In the genomic region with DNA sequence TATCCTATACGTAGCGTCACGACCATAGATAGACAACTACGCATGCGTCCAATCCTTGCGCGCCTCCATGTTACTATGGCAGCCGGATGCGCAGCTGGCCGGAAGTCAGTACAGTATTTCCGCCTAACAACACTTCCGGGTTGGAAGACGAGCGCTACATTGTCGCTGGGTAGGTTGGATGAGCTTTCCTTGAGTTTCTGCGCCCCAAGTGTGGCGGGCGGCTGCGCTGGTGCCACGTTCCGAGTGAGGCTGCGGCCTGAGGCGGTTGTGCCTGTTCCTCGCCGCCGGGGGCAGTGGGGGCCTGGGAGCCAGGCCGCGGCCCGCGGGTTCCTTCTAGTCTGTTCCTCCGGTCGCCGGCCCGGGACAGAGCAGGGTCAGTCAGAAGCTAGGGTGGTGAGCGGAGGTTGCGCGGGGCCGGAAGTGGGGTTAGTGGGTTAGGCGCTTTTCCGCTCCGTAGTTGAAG, we compare ENCODE assay signal across 8 mouse cellular contexts. TPM values are rescaled to one million over a fixed set of nuclear protein-coding genes. Genes with fewer than 3 reads are reported as not detected.
DNase-seq lines count a peak whose midpoint lies in the region; ATAC-seq and TF ChIP-seq lines count a peak whose summit lies in the region.

Gene Ttf1 (plus strand): TSS at position 128 of the 463 bp plus-strand sequence.

- H3K27ac ChIP-seq in forebrain, embryonic 12.5 days, result peak within 1 kb of the TSS; percentile 95
- H3K27ac ChIP-seq in neural tube, embryonic 15.5 days (replicated peaks), result peak within 1 kb of the TSS; percentile 88

- ATAC-seq in forebrain, embryonic 12.5 days (ENCODE audit: low FRiP score), result peak; percentile 96
- peak; percentile 97 for ATAC-seq in neural tube, embryonic 15.5 days (ENCODE audit: low FRiP score)

- H3K9ac ChIP-seq in forebrain, embryonic 12.5 days, result peak within 1 kb of the TSS; percentile 79
- peak within 1 kb of the TSS; percentile 64 for H3K9ac ChIP-seq in neural tube, embryonic 15.5 days (replicated peaks)

- H3K9me3 ChIP-seq in E14TG2a.4 (ENCODE audit: low read length), result no peaks in the 10 kb centered on the region
- no peaks in the 10 kb centered on the region for H3K9me3 ChIP-seq in forebrain, embryonic 12.5 days
- no peaks in the 10 kb centered on the region for H3K9me3 ChIP-seq in neural tube, embryonic 15.5 days (replicated peaks)

- H3K4me2 ChIP-seq in forebrain, embryonic 12.5 days, result peak within 1 kb of the TSS; percentile 86
- H3K4me2 ChIP-seq in neural tube, embryonic 15.5 days, result peak within 1 kb of the TSS; percentile 84

- peaks cover 34% of the 10 kb centered on the region for H3K36me3 ChIP-seq in E14TG2a.4 (ENCODE audit: insufficient read depth, low read length)
- H3K36me3 ChIP-seq in forebrain, embryonic 12.5 days (replicated peaks), result 0 out of 2 replicates have a peak, but pooled peaks cover 1% of the 10 kb centered on the region
- H3K36me3 ChIP-seq in neural tube, embryonic 15.5 days, result no peaks in the 10 kb centered on the region

- intact Hi-C loops in heart, postnatal 10 days (cut with DNase I), result no loop called here

- H3K4me3 ChIP-seq in E14TG2a.4 (replicated peaks; ENCODE audit: low read length), result peak within 1 kb of the TSS; percentile 96
- peak within 1 kb of the TSS; percentile 95 for H3K4me3 ChIP-seq in forebrain, embryonic 12.5 days (replicated peaks)
- peak within 1 kb of the TSS; percentile 84 for H3K4me3 ChIP-seq in neural tube, embryonic 15.5 days (replicated peaks)

- H3K4me1 ChIP-seq in E14TG2a.4 (replicated peaks; ENCODE audit: low read depth, low read length), result peaks cover 51% of the 10 kb centered on the region
- H3K4me1 ChIP-seq in forebrain, embryonic 12.5 days, result peaks cover 11% of the 10 kb centered on the region
- peaks cover 14% of the 10 kb centered on the region for H3K4me1 ChIP-seq in neural tube, embryonic 15.5 days

- under 1% methylated on average over 41 of the region's 41 CpGs for WGBS in forebrain, embryonic 12.5 days
- under 1% methylated on average over 41 of the region's 41 CpGs for WGBS in neural tube, embryonic 15.5 days

- TF ChIP-seq CTCF in E14TG2a.4 (conservative IDR thresholded peaks at IDR 0.05; ENCODE audit: low read length), result no peak

- H3K27me3 ChIP-seq in E14TG2a.4 (ENCODE audit: insufficient read depth, low read length), result 0 out of 2 replicates have a peak, but pooled peaks cover 3% of the 10 kb centered on the region
- peaks cover 26% of the 10 kb centered on the region for H3K27me3 ChIP-seq in forebrain, embryonic 12.5 days
- H3K27me3 ChIP-seq in neural tube, embryonic 15.5 days (replicated peaks), result peaks cover 28% of the 10 kb centered on the region

- DNase-seq in c-Kit-positive CD71-positive TER-119-positive erythroid progenitor cells, embryonic 14.5 days (ENCODE audit: low spot score), result peak; percentile 90
- DNase-seq in heart, postnatal 10 days, result peak; percentile 93 to 94
- peak; percentile 93 for DNase-seq in layer of hippocampus, adult 11-12 months (ENCODE audit: low spot score)
- peak; percentile 90 to 92 for DNase-seq in lung, adult 18-20 months
- DNase-seq in testis, postnatal 14 days (ENCODE audit: low spot score), result peak; percentile 92

RNA-seq across cellular contexts. Expression of gene Ttf1, which starts in this region (rescaled TPM):
- polyA plus RNA-seq in forebrain, embryonic 12.5 days (2016; fragmentation: Nextera tagmentation; extraction: Ambion mirVana), result 10.9 and 12.5 TPM in 2 replicates
- total RNA-seq in heart, postnatal 10 days (2021), result 1 to 10 TPM; 6.0 to 7.7 TPM
- polyA plus RNA-seq in neural tube, embryonic 15.5 days (2015; fragmentation: Nextera tagmentation; extraction: Ambion mirVana), result 5.7 and 8.0 TPM in 2 replicates

Comparison
In these comparisons a context has a peak if more than half of its experiments do, and no peak if none do; other contexts are left out.
1. Peak in every context shown above with its lines: DNase-seq, ATAC-seq, H3K4me3 ChIP-seq and H3K27ac ChIP-seq.